Mouse (Mus musculus): ENCODE results near the gene 1500009C09Rik.

GRCm38 (mm10) chr15:82274593-82274926, 22.4 kb downstream of the 1500009C09Rik start, which contains the start of gene Sept3:
- TF ChIP-seq RCOR1 (conservative IDR thresholded peaks at IDR 0.05; ENCODE audit: low read depth, low read length) (no peak), CTCF (conservative IDR thresholded peaks at IDR 0.05 in 1 of 2, IDR thresholded peaks at IDR 0.05 in 1 of 2; ENCODE audit: low read depth in 2 of 2, low read length in 2 of 2) (no peak), MXI1 (IDR thresholded peaks at IDR 0.05; ENCODE audit: low read depth, low read length) (no peak), POLR2A (IDR thresholded peaks at IDR 0.05; ENCODE audit: low read depth, low read length) (no peak), MAZ (IDR thresholded peaks at IDR 0.05; ENCODE audit: low read depth, low read length) (no peak), ZNF384 (IDR thresholded peaks at IDR 0.05; ENCODE audit: low read depth, low read length) (no peak), JUND (conservative IDR thresholded peaks at IDR 0.05; ENCODE audit: low read depth, low read length) (no peak), JUN (IDR thresholded peaks at IDR 0.05; ENCODE audit: insufficient read depth, low read depth, low read length) (no peak)
